Mouse (Mus musculus) cerebellum, adult 2 months (tissue): ENCODE measurements at regions not wholly inside any gene's neighbourhood (a gene's known extent, or its start where the extent isn't known, plus 50 kb on each side); places are given as distances from the start of the nearest gene placed in this dataset.

Experiments used
- DNase-seq, 2 experiments: peaks; one replicate each; pipeline ENCODE4 v3.0.0; 2021
- H3K27ac ChIP-seq: fragments of 200-500 bp; 2 replicates; pipeline ENCODE4 v1.5.1; 2012; ENCODE audit warnings: low read length, control low read depth, inconsistent platforms; ENCODE audit not compliant: insufficient read depth
- H3K27me3 ChIP-seq: fragments of 200-500 bp; 2 replicates; pipeline ENCODE4 v1.6.1; 2012; ENCODE audit warnings: inconsistent platforms, mild to moderate bottlenecking, low read length, moderate library complexity; ENCODE audit not compliant: control insufficient read depth, insufficient read depth
- H3K4me1 ChIP-seq: fragments of 200-500 bp; 2 replicates; pipeline ENCODE4 v1.6.1; 2011; ENCODE audit warnings: low read length; ENCODE audit not compliant: control insufficient read depth, insufficient read depth
- H3K4me3 ChIP-seq: fragments of 200-500 bp; replicated peaks from 2 replicates; pipeline ENCODE3; 2011; ENCODE audit warnings: mild to moderate bottlenecking, low read depth, low read length, control low read depth; ENCODE audit not compliant: insufficient read depth
- CTCF ChIP-seq: fragments of 200-500 bp; IDR thresholded peaks from 2 replicates; pipeline ENCODE4 v1.5.1; 2011; ENCODE audit warnings: low read depth, mild to moderate bottlenecking, control low read depth, low read length, moderate library complexity, borderline replicate concordance; ENCODE audit not compliant: insufficient read depth
- POLR2A ChIP-seq: fragments of 200-500 bp; IDR thresholded peaks from 2 replicates; pipeline ENCODE4 v1.6.1; 2011; ENCODE audit warnings: low read length, control low read depth, borderline replicate concordance; ENCODE audit not compliant: insufficient read depth
- WGBS: fragments of 180-500 bp; shearing (Covaris S2); methylation state at CpG from one replicate; pipeline ENCODE4 v1.1.7; 2018; 5-methylcytosine and 5-hydroxymethylcytosine counted together

DNA sequence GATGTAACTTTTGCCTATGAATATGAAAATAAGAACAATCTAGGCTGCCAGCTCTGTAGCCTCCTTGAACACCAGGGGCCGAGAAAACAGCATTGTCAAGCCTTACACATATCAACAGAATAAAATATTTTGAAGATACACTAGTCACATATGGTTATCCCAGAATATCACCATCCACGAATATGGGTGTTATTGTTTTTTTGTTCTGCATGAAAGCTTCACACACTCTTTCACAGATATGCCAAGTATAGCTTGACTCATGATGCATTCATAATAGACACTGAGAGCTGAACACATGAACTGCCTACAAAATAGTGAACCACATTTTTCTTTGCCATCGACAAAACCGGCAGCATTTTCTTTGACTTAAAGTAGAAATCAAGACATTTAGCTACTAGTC, 106.9 kb upstream of the Atxn1 start:
- Histone ChIP-seq H3K27ac (no peak overlapping the region), H3K4me3 (no peak overlapping the region), H3K4me1 (no peaks in the 10 kb centered on the region), H3K27me3 (no peaks in the 10 kb centered on the region)
- DNase-seq = no peak
- 82% methylated on average over 4 of the region's 4 CpGs for WGBS
- no peak for TF ChIP-seq CTCF

DNA sequence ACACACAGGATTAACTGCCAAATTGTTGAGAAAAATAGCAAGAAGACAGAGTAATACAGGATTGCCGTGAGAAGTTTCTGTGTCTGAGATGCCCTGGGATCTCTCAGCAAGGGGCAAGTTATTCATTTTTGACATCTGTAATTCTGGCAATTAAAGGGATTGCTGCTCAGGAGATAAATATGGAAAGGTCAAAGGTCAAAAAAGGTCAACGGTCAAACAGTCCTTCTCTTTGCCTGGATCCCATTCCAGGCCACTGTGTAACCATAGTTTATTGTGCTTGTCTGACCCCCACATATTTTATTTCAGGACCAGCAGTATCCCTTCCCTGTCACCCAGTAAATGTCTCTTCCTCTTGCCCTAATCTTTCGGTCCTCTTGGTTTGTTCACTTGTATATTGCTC, 104.8 kb upstream of the Atxn1 start:
- TF ChIP-seq POLR2A (no peak), CTCF (no peak)
- H3K27me3 ChIP-seq = no peaks in the 10 kb centered on the region
- no peaks in the 10 kb centered on the region for H3K4me1 ChIP-seq
- H3K4me3 ChIP-seq = no peak overlapping the region
- no peak for DNase-seq
- WGBS = 59% methylated on average over 3 of the region's 3 CpGs
- no peak overlapping the region for H3K27ac ChIP-seq

DNA sequence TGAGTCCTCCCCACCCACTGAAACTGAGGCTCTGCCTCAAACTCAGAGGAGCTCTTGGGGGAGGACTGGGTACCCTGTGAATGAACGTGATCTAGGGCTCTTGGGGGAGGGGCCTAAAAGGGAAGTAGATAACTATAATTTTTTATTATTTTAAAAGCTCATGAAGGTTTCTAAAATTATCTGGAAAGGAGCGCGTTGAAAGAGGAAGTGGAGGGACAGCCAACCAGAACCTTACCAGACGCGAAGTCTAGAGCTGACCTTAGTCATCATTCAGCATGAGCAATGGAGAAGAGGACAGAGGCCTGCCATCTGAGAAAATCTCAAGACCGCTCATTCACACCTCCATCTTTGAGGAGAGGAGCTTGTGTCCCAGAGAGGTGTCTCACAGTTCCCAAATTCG, 98.0 kb upstream of the Atxn1 start:
- H3K4me1 ChIP-seq = no peaks in the 10 kb centered on the region
- no peak overlapping the region for H3K4me3 ChIP-seq
- DNase-seq = no peak
- no peaks in the 10 kb centered on the region for H3K27me3 ChIP-seq
- no peak overlapping the region for H3K27ac ChIP-seq
- WGBS = 98% methylated on average over 7 of the region's 7 CpGs
- TF ChIP-seq POLR2A (no peak), CTCF (no peak)

DNA sequence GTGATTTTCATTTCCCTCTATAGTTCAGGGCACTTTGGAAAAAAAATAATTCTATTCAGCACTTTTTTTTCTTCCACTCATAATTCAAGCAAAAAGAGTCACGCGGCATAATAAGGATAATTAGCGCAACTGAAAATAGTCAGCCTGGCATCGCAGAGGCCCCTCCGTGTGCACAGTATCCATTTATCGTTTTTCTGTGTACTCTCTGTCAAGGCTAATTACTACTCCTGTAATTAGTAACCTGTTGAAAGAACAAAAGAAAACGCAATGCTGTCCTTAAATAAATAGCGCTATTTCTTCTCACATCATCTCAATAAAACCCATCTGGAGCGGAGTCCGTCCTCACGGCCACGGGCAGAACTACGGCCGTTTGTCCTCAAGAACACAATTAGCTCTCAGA, 95.1 kb upstream of the Atxn1 start:
- TF ChIP-seq CTCF = no peak
- TF ChIP-seq POLR2A = no peak
- H3K4me1 ChIP-seq = no peaks in the 10 kb centered on the region
- H3K27ac ChIP-seq = no peak overlapping the region
- DNase-seq = no peak
- no peak overlapping the region for H3K4me3 ChIP-seq
- no peaks in the 10 kb centered on the region for H3K27me3 ChIP-seq
- 90% methylated on average over 14 of the region's 14 CpGs for WGBS

DNA sequence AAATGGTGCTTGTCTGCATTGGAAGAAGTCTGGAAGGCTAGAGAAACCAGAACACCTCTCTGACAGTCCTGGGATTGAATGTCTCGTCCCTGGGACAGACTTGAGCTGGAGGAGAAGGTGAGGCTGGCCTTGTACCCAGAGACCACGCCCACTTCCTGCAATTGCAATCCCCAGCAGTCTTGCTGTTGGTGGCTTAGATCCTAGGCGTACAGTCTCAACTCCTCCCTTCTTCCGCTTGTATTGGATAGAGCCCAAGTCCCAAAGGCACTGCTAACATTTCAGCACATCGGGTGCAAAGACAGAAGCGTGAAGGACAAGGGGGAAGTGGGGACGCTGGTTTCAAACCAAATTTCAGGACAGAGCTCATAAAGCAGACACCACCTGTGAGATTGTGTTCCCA, 94.1 kb upstream of the Atxn1 start:
- no peaks in the 10 kb centered on the region for H3K27me3 ChIP-seq
- no peak overlapping the region for H3K4me3 ChIP-seq
- no peak for TF ChIP-seq POLR2A
- no peak for TF ChIP-seq CTCF
- H3K4me1 ChIP-seq = no peaks in the 10 kb centered on the region
- WGBS = 54% methylated on average over 7 of the region's 7 CpGs
- H3K27ac ChIP-seq = no peak overlapping the region
- DNase-seq = no peak

DNA sequence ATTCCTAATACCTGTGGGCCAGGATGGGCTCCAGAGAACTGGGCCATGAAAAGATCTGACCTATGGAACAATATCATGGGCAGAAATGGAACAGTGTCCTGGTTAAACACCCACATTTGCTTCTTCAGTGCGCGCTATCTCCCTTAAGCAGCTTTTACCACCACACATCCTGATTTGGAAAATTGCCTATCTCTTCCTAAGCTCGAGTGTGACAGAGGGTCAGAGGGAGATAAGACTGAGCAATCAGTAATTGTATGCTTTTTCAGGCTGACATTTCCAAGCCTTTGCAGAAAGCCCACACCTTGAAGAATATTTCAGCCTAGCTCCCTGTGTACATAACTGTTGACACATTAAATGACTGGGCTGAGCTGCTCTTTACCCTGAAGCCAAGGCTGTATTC, 93.5 kb upstream of the Atxn1 start:
- no peaks in the 10 kb centered on the region for H3K4me1 ChIP-seq
- H3K27me3 ChIP-seq = no peaks in the 10 kb centered on the region
- WGBS = 86% methylated on average over 3 of the region's 3 CpGs
- no peak for DNase-seq
- no peak overlapping the region for H3K27ac ChIP-seq
- no peak overlapping the region for H3K4me3 ChIP-seq
- TF ChIP-seq CTCF (no peak), POLR2A (no peak)

DNA sequence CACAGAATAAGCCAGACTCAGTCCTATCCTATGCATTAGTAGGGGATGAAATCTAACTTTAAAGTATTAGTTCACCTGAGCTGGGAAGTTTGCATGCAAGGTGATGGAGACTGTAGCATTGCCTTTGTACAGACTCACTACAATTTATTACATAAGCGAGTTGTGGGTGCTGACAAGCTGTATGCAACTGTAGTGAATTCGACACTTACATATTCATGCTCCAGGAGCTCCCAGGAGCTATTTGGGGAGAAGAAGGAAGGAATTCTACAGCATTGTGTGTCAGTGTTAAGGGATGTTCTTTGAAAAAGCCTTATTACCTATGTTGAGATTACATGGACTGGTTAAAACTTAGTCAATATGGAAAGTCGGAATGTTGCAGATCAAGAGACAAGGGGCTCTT, 90.6 kb upstream of the Atxn1 start:
- TF ChIP-seq CTCF = no peak
- H3K4me3 ChIP-seq = no peak overlapping the region
- DNase-seq = no peak
- WGBS = 92% methylated on average over 3 of the region's 3 CpGs
- H3K27me3 ChIP-seq = no peaks in the 10 kb centered on the region
- no peak overlapping the region for H3K27ac ChIP-seq
- H3K4me1 ChIP-seq = no peaks in the 10 kb centered on the region

DNA sequence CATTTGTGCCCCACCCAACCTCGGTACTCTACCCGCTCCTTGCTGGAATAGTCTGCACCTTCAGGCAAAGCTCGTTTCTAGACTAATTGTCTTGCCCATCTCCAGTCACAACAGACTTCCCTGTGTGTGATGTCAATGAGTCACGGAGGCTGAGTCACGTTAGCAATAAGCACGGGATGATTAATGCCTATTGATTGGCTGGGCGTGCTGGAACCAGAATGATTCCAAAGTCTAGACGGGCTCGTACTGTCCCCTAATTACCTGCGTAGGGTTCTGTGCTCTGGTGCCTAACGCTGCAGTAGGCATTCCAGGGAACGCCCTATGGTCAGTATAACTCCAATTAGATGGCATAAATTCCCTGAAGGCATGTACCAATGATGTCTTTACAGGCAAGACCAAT, 78.8 kb upstream of the Atxn1 start:
- Histone ChIP-seq H3K27ac (no peak overlapping the region), H3K4me3 (no peak overlapping the region), H3K27me3 (no peaks in the 10 kb centered on the region), H3K4me1 (no peaks in the 10 kb centered on the region)
- WGBS = 84% methylated on average over 12 of the region's 12 CpGs
- DNase-seq = no peak
- TF ChIP-seq POLR2A (no peak), CTCF (no peak)

DNA sequence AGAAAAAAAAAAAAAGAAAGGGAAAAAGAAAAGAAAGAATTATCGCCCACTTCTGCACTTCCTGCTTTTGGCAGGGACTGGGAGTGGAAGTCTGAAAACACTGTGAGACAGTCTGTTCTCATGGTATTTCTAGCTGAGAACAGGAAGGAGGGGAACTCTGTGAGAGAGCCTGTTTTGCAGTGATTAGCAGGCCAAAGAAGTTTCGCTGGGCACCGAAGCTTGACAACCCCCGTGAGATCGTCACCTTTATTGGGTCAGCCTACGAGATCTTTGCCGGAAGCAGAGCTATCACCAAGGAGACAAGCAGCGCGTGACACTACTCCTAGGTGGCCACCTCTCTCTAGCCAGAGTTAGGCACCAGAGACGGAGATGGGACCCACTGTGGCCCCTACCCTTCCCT, 78.2 kb upstream of the Atxn1 start:
- TF ChIP-seq POLR2A = no peak
- no peak for TF ChIP-seq CTCF
- 23% methylated on average over 10 of the region's 10 CpGs for WGBS
- no peak for DNase-seq
- no peaks in the 10 kb centered on the region for H3K4me1 ChIP-seq
- H3K27ac ChIP-seq = no peak overlapping the region
- H3K27me3 ChIP-seq = no peaks in the 10 kb centered on the region
- no peak overlapping the region for H3K4me3 ChIP-seq
